Mouse (Mus musculus): Measurements from ENCODE around the gene P2rx6. TPM values are rescaled to one million over a fixed set of nuclear protein-coding genes. Genes with fewer than 3 reads are reported as not detected.
"Not testable (repeated sequence)": the region's sequence is repeated elsewhere in the genome, so short reads cannot be mapped to it uniquely, and the experiment has no call there.

P2rx6 gene
- total RNA-seq, 2 experiments from 2014 or later: not detected

DNA sequence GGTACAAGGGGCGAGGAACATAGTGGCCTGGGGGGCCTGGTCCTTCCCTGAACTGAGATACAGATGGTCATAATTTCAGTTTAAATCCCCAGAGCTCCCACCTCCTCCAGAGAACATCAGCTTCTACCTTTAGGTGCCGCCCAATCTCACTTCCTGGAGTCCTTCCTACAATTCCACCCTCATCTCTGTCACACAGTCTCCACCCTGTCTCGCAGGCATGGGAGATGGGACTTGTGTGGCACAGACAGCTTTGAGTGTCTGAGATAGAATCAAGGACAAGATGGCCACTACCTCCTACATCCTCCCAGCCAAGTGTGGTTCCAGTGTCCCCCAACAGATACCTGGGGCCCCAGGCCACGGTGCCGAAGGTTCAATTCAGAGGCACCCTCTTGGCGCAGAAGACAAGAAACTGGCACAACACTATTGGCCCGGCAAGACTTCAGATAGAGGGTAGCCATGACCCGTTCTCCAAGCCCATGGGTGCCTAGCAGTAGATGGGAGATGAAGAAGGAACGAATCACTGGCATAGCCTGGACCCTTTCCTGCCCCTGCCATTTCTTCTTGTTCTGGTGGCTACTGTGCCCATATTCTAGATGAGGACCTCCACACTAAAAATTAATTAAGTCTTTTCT is 2.2 kb upstream of the P2rx6 start:
- ATAC-seq (ENCODE audit: poor library complexity, severe bottlenecking): no peak

DNA sequence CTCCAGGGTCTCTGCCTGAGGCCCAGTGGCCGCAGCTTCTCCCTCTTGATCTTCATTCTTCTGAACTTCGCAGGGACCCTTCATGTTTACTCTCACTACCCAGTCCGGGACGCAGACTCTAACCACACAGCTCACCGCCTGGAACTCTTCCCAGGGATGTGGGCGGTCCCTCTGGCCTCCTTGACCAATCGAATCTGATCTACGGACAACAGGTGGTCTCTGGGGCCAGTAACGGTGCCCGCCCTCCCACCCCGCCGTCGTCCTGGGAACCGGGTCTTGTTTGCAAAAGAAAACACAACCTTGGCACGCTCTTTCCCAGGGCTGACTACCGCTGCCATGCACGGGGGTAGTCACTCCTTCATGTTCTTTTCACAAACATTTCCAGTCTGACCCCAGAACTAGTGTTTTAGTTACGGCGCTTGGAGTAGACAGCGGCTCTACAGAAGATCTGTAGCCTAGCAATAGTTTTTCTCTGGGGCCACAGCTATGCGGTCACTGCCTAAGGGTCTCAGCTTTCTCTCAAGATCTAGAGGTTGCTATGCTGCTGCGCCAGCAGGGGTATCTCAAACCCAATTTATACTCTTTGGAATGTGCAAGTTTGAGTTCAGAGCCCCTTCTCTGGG is 446 bp upstream of the P2rx6 start, which contains the start of gene Lrrc74b:
Lrrc74b (minus strand) TSS at position 120 of the 623 bp plus-strand sequence.
- ATAC-seq (ENCODE audit: poor library complexity, severe bottlenecking): no peak

DNA sequence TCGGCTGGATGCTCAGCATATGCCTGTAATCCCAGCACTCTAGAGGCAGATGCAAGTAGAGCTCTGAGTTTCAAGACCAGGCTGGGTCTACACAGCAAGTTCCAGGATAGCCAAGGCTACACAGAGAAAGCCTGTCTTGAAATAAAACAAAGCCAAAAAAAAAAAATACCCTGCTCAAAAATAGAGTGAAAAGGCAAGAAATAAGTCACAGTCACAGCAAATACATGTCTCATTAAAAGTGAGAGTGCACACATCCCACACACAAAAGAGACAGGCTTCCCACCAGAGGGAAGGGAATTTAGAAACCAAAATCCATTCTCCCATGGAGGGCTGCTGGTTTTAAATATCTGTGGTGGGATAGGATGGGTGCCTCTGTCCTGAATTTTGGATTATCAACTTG is 1.9 kb downstream of the P2rx6 start:
- ATAC-seq (ENCODE audit: poor library complexity, severe bottlenecking): no peak

DNA sequence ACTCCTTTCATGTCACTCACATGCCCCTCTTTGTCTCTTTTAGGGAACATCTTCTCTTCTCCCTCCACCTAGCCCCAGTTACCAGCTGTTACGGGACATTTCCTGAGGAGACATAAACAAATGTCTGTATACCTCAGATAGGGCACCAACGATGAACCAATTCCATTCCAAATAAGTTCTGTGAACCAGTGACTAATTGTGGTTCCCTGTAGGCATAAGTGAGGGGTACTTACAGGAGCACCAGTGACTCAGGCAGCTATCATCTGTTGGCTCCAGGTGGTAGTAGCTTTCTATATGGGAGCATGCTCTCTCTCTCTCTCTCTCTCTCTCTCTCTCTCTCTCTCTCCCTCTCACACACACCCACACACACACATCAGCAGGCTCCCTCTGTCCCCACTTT is 2.5 kb downstream of the P2rx6 start:
- ATAC-seq (ENCODE audit: poor library complexity, severe bottlenecking): no peak

GRCm38 (mm10) chr16:17564771-17565170 is 3.1 kb downstream of the P2rx6 start:
- no peak for ATAC-seq (ENCODE audit: poor library complexity, severe bottlenecking)

DNA sequence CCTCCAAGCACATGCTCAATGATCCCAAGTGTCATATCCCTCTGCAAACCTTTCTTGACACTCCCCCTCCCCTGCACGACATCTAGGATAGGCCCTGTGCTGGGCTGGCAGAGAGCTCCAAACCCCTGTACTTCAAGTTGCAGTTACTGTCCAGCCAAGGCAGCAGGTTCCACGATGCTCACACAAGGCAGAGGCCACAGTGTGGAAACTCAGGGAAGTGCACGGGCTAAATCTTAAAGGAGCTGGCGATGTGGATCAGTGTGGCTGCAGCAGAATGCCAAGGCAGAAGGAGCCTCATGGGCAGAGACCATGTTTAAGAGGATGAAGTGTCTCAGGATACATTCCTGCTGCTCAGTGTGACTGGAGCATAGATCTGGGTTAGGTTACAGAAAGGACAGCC is 4.5 kb downstream of the P2rx6 start:
- no peak for ATAC-seq (ENCODE audit: poor library complexity, severe bottlenecking)

GRCm38 (mm10) chr16:17575870-17576824 is 14.5 kb downstream of the P2rx6 start:
- peak; percentile 49 for ATAC-seq (ENCODE audit: poor library complexity, severe bottlenecking)

DNA sequence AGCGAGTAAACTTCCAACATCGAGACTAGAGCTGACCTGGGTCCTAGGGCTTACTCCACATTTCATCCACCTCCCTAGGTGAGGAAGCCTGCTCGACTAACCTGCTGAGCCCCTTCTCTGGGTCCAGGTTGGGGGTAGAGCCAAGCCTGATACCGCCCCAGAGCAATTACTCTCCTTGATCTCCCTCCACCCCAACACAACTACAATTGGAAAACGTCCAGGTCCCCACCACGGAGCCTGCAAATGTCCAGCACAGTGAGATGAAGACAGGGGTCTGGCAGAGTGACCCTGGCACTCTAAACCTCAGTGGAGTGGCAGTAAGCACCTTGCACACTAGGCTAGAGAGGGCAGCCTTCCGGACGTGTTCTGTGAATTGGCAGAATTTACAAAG is 15.1 kb downstream of the P2rx6 start:
- no peak for ATAC-seq (ENCODE audit: poor library complexity, severe bottlenecking)

DNA sequence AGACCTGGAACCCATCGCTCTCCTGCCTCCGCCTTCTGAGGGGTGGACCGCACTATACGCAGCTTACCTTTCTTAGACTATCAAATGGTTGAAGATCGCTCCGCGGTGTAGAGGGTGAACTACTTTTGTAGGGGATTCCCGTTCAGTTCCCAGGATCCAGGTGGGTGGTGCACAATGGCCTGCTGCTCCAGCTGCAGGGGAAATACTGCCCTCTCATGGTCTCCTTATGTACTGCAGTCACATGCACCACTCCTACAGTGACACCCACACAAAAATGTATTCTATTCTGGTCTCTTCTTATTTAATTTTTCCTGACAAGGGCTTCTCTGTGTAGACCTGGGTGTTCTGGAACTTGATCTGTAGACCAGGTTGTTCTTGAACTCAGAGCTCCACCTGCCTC is 21.4 kb downstream of the P2rx6 start, which contains the start of gene Slc7a4:
Slc7a4 (minus strand) TSS at position 151 of the 400 bp plus-strand sequence.
- ATAC-seq (ENCODE audit: poor library complexity, severe bottlenecking): no peak

- ATAC-seq (ENCODE audit: poor library complexity, severe bottlenecking): no peak
Measured at GRCm38 (mm10) chr16:17584555-17584954, 22.9 kb downstream of the P2rx6 start.

- no peak for ATAC-seq (ENCODE audit: poor library complexity, severe bottlenecking)
Measured at GRCm38 (mm10) chr16:17590731-17591130, 29.0 kb downstream of the P2rx6 start.

- ATAC-seq (ENCODE audit: poor library complexity, severe bottlenecking): no peak
Measured at GRCm38 (mm10) chr16:17600944-17601562, 39.4 kb downstream of the P2rx6 start.

DNA sequence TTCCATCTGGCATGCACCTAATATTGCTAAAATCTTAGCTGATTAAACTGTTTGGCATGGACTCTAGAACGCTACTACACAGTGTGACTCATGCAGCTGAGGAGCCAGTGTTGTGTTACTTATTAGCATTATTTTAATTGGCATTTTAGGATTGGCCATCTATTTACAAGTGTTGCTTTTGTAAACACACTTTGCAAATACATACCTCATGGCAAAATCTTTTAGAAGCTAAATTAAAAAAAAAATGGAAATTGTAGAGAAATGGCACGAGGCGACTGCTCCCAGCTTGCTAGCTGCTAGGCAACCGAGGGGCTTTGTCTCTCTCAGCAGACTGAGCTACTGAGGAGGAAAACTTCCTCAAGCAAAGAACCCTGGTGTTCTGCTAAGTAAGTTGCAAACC is 43.3 kb downstream of the P2rx6 start:
- no peak for ATAC-seq (ENCODE audit: poor library complexity, severe bottlenecking)

GRCm38 (mm10) chr16:17605684-17606083 is 44.0 kb downstream of the P2rx6 start:
- no peak for ATAC-seq (ENCODE audit: poor library complexity, severe bottlenecking)

DNA sequence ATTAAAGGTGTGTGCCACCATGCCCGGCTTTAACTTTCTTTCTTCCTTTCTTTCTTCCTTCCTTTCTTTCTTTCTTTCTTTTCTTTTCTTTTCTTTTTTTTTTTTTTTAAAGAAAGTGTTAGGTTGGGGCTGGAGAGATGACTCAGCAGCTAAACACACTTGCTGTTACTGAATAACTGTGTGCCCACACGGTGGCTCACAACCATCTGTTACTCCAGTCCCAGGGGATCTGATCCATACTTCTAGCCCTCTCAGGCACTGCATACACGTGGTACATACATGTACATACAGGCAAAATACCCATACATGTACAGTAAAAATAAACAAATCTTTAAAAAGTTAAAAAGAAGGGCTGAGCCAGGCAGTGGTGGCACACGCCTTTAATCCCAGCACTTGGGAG is 49.7 kb downstream of the P2rx6 start:
- ATAC-seq (ENCODE audit: poor library complexity, severe bottlenecking): no peak

DNA sequence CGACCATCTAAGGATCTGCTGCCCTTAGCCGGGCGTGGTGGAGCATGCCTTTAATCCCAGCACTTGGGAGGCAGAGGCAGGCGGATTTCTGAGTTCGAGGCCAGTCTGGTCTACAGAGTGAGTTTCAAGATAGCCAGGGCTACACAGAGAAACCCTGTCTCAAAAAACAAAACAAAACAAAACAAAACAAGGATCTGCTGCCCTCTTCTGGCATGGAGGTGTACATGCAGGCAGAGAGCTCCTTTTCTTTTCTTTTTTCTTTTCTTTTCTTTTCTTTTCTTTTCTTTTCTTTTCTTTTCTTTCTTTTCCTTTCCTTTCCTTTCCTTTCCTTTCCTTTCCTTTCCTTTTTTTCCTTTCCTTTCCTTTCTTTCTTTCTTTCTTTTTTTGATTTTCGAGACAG is 53.1 kb downstream of the P2rx6 start:
- not testable (repeated sequence) for ATAC-seq (ENCODE audit: poor library complexity, severe bottlenecking)

DNA sequence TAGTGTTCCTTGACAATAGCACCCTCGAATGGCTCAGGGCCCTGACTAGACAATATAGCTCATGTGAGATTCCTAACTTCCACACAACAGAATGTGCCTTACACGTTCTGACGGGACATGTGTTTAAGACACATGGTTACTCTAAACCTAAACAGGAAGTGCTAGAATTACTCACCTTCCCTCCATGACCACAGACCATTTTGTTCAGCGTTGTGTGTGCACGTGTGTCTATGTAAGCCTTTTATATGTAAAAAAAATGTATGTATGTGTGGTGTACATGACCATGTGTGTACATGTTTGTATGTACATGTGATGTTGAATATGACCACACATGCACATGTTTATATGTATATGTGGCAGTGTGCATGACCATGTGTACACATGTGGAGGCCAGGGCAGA is 54.5 kb downstream of the P2rx6 start:
- ATAC-seq (ENCODE audit: poor library complexity, severe bottlenecking): no peak

DNA sequence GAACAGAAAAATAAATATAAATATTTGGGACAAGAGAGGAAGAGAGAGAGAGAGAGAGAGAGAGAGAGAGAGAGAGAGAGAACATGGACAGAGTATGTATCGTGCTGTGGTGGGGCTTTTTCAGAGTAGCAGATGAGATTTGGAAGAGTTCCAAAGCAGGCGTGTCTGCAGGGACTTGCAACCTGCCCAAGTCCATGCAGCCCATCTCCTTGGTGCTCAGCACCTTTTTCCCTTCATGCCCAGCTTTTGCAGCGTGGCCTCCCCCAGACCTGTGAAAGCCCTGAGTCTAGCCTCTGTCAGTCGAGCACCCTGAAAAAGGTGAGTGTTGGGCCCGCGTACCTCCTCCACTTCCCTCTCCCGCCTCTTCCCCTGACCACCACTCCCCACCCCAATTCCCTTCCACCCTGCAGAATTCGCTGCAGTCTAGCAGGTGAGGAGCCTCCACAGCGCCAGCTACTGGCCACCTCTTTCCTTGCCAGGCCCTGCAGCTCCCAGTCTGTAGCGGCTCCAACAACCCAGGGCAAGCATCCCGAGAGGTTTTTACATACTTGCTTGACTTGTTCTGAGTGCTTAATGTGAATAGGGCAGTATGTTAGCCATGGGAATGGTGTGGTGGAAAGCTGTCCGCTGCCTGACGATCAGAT is 56.4 kb downstream of the P2rx6 start:
- ATAC-seq (ENCODE audit: poor library complexity, severe bottlenecking): peak; percentile 76

DNA sequence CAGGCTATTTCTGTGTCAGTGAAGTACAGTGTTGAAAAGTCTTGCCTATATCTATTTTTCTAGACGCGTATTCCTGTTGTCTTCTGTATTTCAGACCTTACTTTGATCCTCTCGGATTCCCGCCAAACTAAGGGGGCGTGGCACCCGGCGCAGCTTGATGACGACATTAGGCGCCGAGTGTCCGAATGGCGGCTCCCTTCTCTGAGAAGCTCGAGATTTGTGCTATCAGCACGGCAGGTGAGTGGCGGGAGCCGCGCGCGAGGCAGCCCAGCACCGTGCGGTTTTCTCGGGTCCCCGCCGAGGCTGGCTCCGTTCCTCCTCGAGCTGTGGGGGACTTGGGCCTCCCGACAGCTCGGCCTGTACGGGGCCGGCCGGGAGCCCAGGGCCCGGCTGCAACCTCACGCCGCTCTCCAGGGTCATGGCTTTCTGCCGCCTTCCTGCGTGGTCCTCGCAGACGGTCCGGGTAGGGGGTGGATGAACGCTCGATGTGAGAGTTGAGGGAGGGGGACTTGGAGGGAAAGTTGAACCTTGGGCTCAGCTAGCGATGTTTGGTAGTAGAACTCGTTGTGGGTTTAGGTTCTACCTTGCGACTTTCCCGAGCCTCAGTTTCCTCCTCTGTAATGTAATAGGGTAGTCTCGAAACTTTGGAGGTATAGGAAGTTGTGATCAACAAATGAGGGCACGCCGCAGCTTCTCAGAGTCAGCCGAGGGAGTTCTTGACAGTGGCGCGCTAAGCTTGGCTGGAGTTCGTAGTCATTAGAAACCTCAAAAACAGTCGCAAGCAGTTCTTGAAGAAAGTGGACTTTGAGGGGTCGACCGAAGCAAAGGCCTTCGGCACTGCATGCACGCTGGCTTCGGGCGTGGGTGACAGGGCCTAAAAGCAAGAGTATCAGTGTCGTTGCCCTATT is 57.8 kb downstream of the P2rx6 start, which contains the start of gene Smpd4:
Smpd4 (plus strand) TSS at position 157 of the 908 bp plus-strand sequence.
- peak; percentile 81 for ATAC-seq (ENCODE audit: poor library complexity, severe bottlenecking)
